Mouse (Mus musculus): ENCODE results near the gene Casp6. TPM values are rescaled to one million over a fixed set of nuclear protein-coding genes. Genes with fewer than 3 reads are reported as not detected.

Casp6 gene
- polyA plus RNA-seq, 1 experiment from 2014 or later: 20.1 TPM

GRCm38 (mm10) chr3:129932443-129932842, 31.2 kb downstream of the Casp6 start:
- Histone ChIP-seq H3K36me3 (replicated peaks) (no peaks in the 10 kb centered on the region), H3K9ac (no peak overlapping the region), H3K27me3 (replicated peaks) (no peaks in the 10 kb centered on the region), H3K4me1 (no peaks in the 10 kb centered on the region), H3K4me3 (no peak overlapping the region), H3K4me2 (no peak overlapping the region), H3K9me3 (no peaks in the 10 kb centered on the region), H3K27ac (no peak overlapping the region)
- 51% methylated on average over 4 of the region's 4 CpGs for WGBS
- no peak for ATAC-seq (replicated peaks)

GRCm38 (mm10) chr3:129936561-129936960, 35.3 kb downstream of the Casp6 start:
- H3K9ac ChIP-seq: no peak overlapping the region
- H3K4me2 ChIP-seq: no peak overlapping the region
- no peaks in the 10 kb centered on the region for H3K9me3 ChIP-seq
- no peak for ATAC-seq (replicated peaks)
- no peak overlapping the region for H3K27ac ChIP-seq
- WGBS: 55% methylated on average over 9 of the region's 9 CpGs
- H3K4me1 ChIP-seq: no peaks in the 10 kb centered on the region
- no peaks in the 10 kb centered on the region for H3K27me3 ChIP-seq (replicated peaks)
- H3K4me3 ChIP-seq: no peak overlapping the region
- no peaks in the 10 kb centered on the region for H3K36me3 ChIP-seq (replicated peaks)

- H3K9ac ChIP-seq: no peak overlapping the region
- no peak overlapping the region for H3K27ac ChIP-seq
- H3K4me2 ChIP-seq: no peak overlapping the region
- no peaks in the 10 kb centered on the region for H3K27me3 ChIP-seq (replicated peaks)
- 60% methylated on average over 3 of the region's 3 CpGs for WGBS
- no peaks in the 10 kb centered on the region for H3K9me3 ChIP-seq
- H3K36me3 ChIP-seq (replicated peaks): no peaks in the 10 kb centered on the region
- no peak for ATAC-seq (replicated peaks)
- no peak overlapping the region for H3K4me3 ChIP-seq
- no peaks in the 10 kb centered on the region for H3K4me1 ChIP-seq
Measured at GRCm38 (mm10) chr3:129937848-129938247, 36.6 kb downstream of the Casp6 start.

GRCm38 (mm10) chr3:129939058-129939457, 37.8 kb downstream of the Casp6 start:
- ATAC-seq (replicated peaks): no peak

GRCm38 (mm10) chr3:129940780-129941179, 39.6 kb downstream of the Casp6 start:
- no peak for ATAC-seq (replicated peaks)

More at GRCm38 (mm10) chr3:129939058-129939457, 37.8 kb downstream of the Casp6 start:
- WGBS: 43% methylated on average over 7 of the region's 7 CpGs
- H3K4me2 ChIP-seq: no peak overlapping the region
- H3K36me3 ChIP-seq (replicated peaks): no peaks in the 10 kb centered on the region
- H3K9ac ChIP-seq: no peak overlapping the region
- no peak overlapping the region for H3K27ac ChIP-seq
- H3K4me3 ChIP-seq: no peak overlapping the region
- no peaks in the 10 kb centered on the region for H3K27me3 ChIP-seq (replicated peaks)
- H3K9me3 ChIP-seq: no peaks in the 10 kb centered on the region
- no peaks in the 10 kb centered on the region for H3K4me1 ChIP-seq

GRCm38 (mm10) chr3:129941291-129941690, 40.1 kb downstream of the Casp6 start:
- no peak for ATAC-seq (replicated peaks)
- H3K27me3 ChIP-seq (replicated peaks): no peaks in the 10 kb centered on the region
- no peak overlapping the region for H3K4me2 ChIP-seq
- H3K9ac ChIP-seq: no peak overlapping the region
- no peaks in the 10 kb centered on the region for H3K4me1 ChIP-seq
- no peak overlapping the region for H3K4me3 ChIP-seq
- no peaks in the 10 kb centered on the region for H3K36me3 ChIP-seq (replicated peaks)
- 95% methylated on average over 1 of the region's 1 CpGs for WGBS
- H3K27ac ChIP-seq: no peak overlapping the region
- no peaks in the 10 kb centered on the region for H3K9me3 ChIP-seq

More at GRCm38 (mm10) chr3:129940780-129941179, 39.6 kb downstream of the Casp6 start:
- no peak overlapping the region for H3K9ac ChIP-seq
- 86% methylated on average over 2 of the region's 2 CpGs for WGBS
- no peak overlapping the region for H3K27ac ChIP-seq
- H3K4me3 ChIP-seq: no peak overlapping the region
- H3K4me2 ChIP-seq: no peak overlapping the region
- H3K9me3 ChIP-seq: no peaks in the 10 kb centered on the region
- H3K27me3 ChIP-seq (replicated peaks): no peaks in the 10 kb centered on the region
- H3K4me1 ChIP-seq: no peaks in the 10 kb centered on the region
- no peaks in the 10 kb centered on the region for H3K36me3 ChIP-seq (replicated peaks)

- H3K9me3 ChIP-seq: no peaks in the 10 kb centered on the region
- no peaks in the 10 kb centered on the region for H3K27me3 ChIP-seq (replicated peaks)
- H3K4me1 ChIP-seq: no peaks in the 10 kb centered on the region
- 84% methylated on average over 4 of the region's 4 CpGs for WGBS
- H3K4me3 ChIP-seq: no peak overlapping the region
- H3K36me3 ChIP-seq (replicated peaks): no peaks in the 10 kb centered on the region
- H3K4me2 ChIP-seq: no peak overlapping the region
- H3K27ac ChIP-seq: no peak overlapping the region
- no peak for ATAC-seq (replicated peaks)
- no peak overlapping the region for H3K9ac ChIP-seq
Measured at GRCm38 (mm10) chr3:129943813-129944212, 42.6 kb downstream of the Casp6 start.

- Histone ChIP-seq H3K27ac (no peak overlapping the region), H3K27me3 (replicated peaks) (no peaks in the 10 kb centered on the region), H3K4me2 (no peak overlapping the region), H3K4me1 (no peaks in the 10 kb centered on the region), H3K9me3 (no peaks in the 10 kb centered on the region), H3K9ac (no peak overlapping the region), H3K4me3 (no peak overlapping the region), H3K36me3 (replicated peaks) (no peaks in the 10 kb centered on the region)
- ATAC-seq (replicated peaks): no peak
- WGBS: 82% methylated on average over 5 of the region's 5 CpGs
Measured at GRCm38 (mm10) chr3:129946217-129946914, 45.1 kb downstream of the Casp6 start.

- Histone ChIP-seq H3K36me3 (replicated peaks) (no peaks in the 10 kb centered on the region), H3K4me3 (no peak overlapping the region), H3K9me3 (no peaks in the 10 kb centered on the region), H3K4me1 (no peaks in the 10 kb centered on the region), H3K4me2 (no peak overlapping the region), H3K9ac (no peak overlapping the region), H3K27ac (no peak overlapping the region), H3K27me3 (replicated peaks) (no peaks in the 10 kb centered on the region)
- WGBS: 89% methylated on average over 5 of the region's 5 CpGs
- no peak for ATAC-seq (replicated peaks)
Measured at GRCm38 (mm10) chr3:129948359-129948758, 47.1 kb downstream of the Casp6 start.

GRCm38 (mm10) chr3:129949158-129949773, 48.0 kb downstream of the Casp6 start:
- WGBS: 85% methylated on average over 5 of the region's 5 CpGs
- H3K9ac ChIP-seq: no peak overlapping the region
- no peak overlapping the region for H3K4me2 ChIP-seq
- no peak overlapping the region for H3K4me3 ChIP-seq
- no peaks in the 10 kb centered on the region for H3K9me3 ChIP-seq
- no peak for ATAC-seq (replicated peaks)
- H3K27ac ChIP-seq: no peak overlapping the region
- no peaks in the 10 kb centered on the region for H3K4me1 ChIP-seq
- no peaks in the 10 kb centered on the region for H3K36me3 ChIP-seq (replicated peaks)
- no peaks in the 10 kb centered on the region for H3K27me3 ChIP-seq (replicated peaks)

- Histone ChIP-seq H3K9me3 (no peaks in the 10 kb centered on the region), H3K4me2 (no peak overlapping the region), H3K27me3 (replicated peaks) (no peaks in the 10 kb centered on the region), H3K4me3 (no peak overlapping the region), H3K4me1 (no peaks in the 10 kb centered on the region), H3K27ac (no peak overlapping the region), H3K9ac (no peak overlapping the region), H3K36me3 (replicated peaks) (no peaks in the 10 kb centered on the region)
- 87% methylated on average over 4 of the region's 4 CpGs for WGBS
- ATAC-seq (replicated peaks): no peak
Measured at GRCm38 (mm10) chr3:129953296-129953695, 52.1 kb downstream of the Casp6 start.

GRCm38 (mm10) chr3:129962533-129962932, 61.3 kb downstream of the Casp6 start:
- Histone ChIP-seq H3K9ac (no peak overlapping the region), H3K4me1 (no peaks in the 10 kb centered on the region), H3K4me2 (no peak overlapping the region), H3K9me3 (no peaks in the 10 kb centered on the region), H3K27me3 (replicated peaks) (no peaks in the 10 kb centered on the region), H3K36me3 (replicated peaks) (no peaks in the 10 kb centered on the region), H3K4me3 (no peak overlapping the region), H3K27ac (no peak overlapping the region)
- no peak for ATAC-seq (replicated peaks)
- WGBS: 72% methylated on average over 8 of the region's 8 CpGs

All from midbrain, embryonic 15.5 days (tissue).